Mouse (Mus musculus) macrophage (primary cell): ENCODE results near the gene Rpusd1. TPM values are rescaled to one million over a fixed set of nuclear protein-coding genes. Genes with fewer than 3 reads are reported as not detected.

Experiments used
- polyA plus RNA-seq: library from polyadenylated mRNA; stranded (reverse); fragments of 250-400 nt; gene quantifications from 3 replicates; pipeline ENCODE4 v1.2.4, GENCODE M21; 2018; ENCODE audit warnings: inconsistent platforms

Rpusd1 gene
- polyA plus RNA-seq, 1 experiment from 2014 or later, result 5.9 TPM

Other genes with a start within 250 kb of the Rpusd1 start
- gene Sstr5, start 230.4 kb upstream of the Rpusd1 start, polyA plus RNA-seq, result not detected in 3 replicates
- not detected in 3 replicates for gene Sox8, start 157.0 kb upstream of the Rpusd1 start, polyA plus RNA-seq
- 13.4 to 17.2 TPM (median 16.4 TPM) in 3 replicates for gene Lmf1, start 148.6 kb upstream of the Rpusd1 start, polyA plus RNA-seq
- gene Gng13, start 10.5 kb upstream of the Rpusd1 start, polyA plus RNA-seq, result not detected in 3 replicates
- gene Chtf18, start 251 bp upstream of the Rpusd1 start, polyA plus RNA-seq, result 0.80 to 5.9 TPM (median 1.1 TPM) in 3 replicates
- not detected in 3 replicates for gene Mslnl, start 8.4 kb downstream of the Rpusd1 start, polyA plus RNA-seq
- not detected in 3 replicates for gene Msln, start 26.7 kb downstream of the Rpusd1 start, polyA plus RNA-seq
- gene Narfl, start 46.1 kb downstream of the Rpusd1 start, polyA plus RNA-seq, result 19.4 to 20.9 TPM (median 19.5 TPM) in 3 replicates
- 10.9 to 28.1 TPM (median 26.5 TPM) in 3 replicates for gene Haghl, start 58.0 kb downstream of the Rpusd1 start, polyA plus RNA-seq
- gene Ccdc78, start 58.9 kb downstream of the Rpusd1 start, polyA plus RNA-seq, result not detected in 3 replicates
- 12.9 to 59.3 TPM (median 54.8 TPM) in 3 replicates for gene Fam173a, start 65.2 kb downstream of the Rpusd1 start, polyA plus RNA-seq
- not detected in 3 replicates for gene AC134908.4, start 68.0 kb downstream of the Rpusd1 start, polyA plus RNA-seq
- gene Metrn, start 69.5 kb downstream of the Rpusd1 start, polyA plus RNA-seq, result 3.0 to 22.9 TPM (median 8.0 TPM) in 3 replicates
- gene Fbxl16, start 81.4 kb downstream of the Rpusd1 start, polyA plus RNA-seq, result 0.13 to 0.33 TPM (median 0.32 TPM) in 3 replicates
- 8.8 to 13.8 TPM (median 9.0 TPM) in 3 replicates for gene Wdr24, start 96.0 kb downstream of the Rpusd1 start, polyA plus RNA-seq
- 15.2 to 28.3 TPM (median 18.9 TPM) in 3 replicates for gene Jmjd8, start 101.2 kb downstream of the Rpusd1 start, polyA plus RNA-seq
- gene Stub1, start 105.7 kb downstream of the Rpusd1 start, polyA plus RNA-seq, result 74.2 to 109 TPM (median 78.5 TPM) in 3 replicates
- 0.16 to 0.97 TPM in 2 of 3 replicates, not detected in the other for gene Rhbdl1, start 109.6 kb downstream of the Rpusd1 start, polyA plus RNA-seq
- 0.09 to 1.1 TPM (median 0.43 TPM) in 3 replicates for gene Gm20683, start 114.1 kb downstream of the Rpusd1 start, polyA plus RNA-seq
- 20.6 to 24.8 TPM (median 22.4 TPM) in 3 replicates for gene Rhot2, start 117.2 kb downstream of the Rpusd1 start, polyA plus RNA-seq
- 1.5 to 2.9 TPM (median 2.5 TPM) in 3 replicates for gene Wdr90, start 133.8 kb downstream of the Rpusd1 start, polyA plus RNA-seq
- 5.6 to 15.2 TPM (median 7.1 TPM) in 3 replicates for gene Mcrip2, start 141.1 kb downstream of the Rpusd1 start, polyA plus RNA-seq
- 3.3 to 5.5 TPM (median 5.2 TPM) in 3 replicates for gene Mettl26, start 147.4 kb downstream of the Rpusd1 start, polyA plus RNA-seq
- 0.13 to 0.32 TPM (median 0.20 TPM) in 3 replicates for gene Wfikkn1, start 153.2 kb downstream of the Rpusd1 start, polyA plus RNA-seq
- gene Rab40c, start 192.1 kb downstream of the Rpusd1 start, polyA plus RNA-seq, result 13.7 to 21.8 TPM (median 16.8 TPM) in 3 replicates
- 33.1 to 43.2 TPM (median 35.1 TPM) in 3 replicates for gene Pigq, start 217.3 kb downstream of the Rpusd1 start, polyA plus RNA-seq
- gene Nhlrc4, start 217.3 kb downstream of the Rpusd1 start, polyA plus RNA-seq, result not detected in 3 replicates
- not detected in 3 replicates for gene A930017K11Rik, start 224.9 kb downstream of the Rpusd1 start, polyA plus RNA-seq